Mouse (Mus musculus) liver, embryonic 14 days (tissue): ENCODE results near the gene Tmem9. TPM values are rescaled to one million over a fixed set of nuclear protein-coding genes. Genes with fewer than 3 reads are reported as not detected.

Source experiments
- polyA plus RNA-seq: library from polyadenylated mRNA; depleted of rRNA; stranded (reverse); fragments of >200 nt; gene quantifications from 2 replicates; pipeline ENCODE4 v1.2.3, GENCODE M21; 2012; rRNA removed

Gene Tmem9
- 37.6 and 44.2 TPM in 2 replicates for polyA plus RNA-seq

DNA sequence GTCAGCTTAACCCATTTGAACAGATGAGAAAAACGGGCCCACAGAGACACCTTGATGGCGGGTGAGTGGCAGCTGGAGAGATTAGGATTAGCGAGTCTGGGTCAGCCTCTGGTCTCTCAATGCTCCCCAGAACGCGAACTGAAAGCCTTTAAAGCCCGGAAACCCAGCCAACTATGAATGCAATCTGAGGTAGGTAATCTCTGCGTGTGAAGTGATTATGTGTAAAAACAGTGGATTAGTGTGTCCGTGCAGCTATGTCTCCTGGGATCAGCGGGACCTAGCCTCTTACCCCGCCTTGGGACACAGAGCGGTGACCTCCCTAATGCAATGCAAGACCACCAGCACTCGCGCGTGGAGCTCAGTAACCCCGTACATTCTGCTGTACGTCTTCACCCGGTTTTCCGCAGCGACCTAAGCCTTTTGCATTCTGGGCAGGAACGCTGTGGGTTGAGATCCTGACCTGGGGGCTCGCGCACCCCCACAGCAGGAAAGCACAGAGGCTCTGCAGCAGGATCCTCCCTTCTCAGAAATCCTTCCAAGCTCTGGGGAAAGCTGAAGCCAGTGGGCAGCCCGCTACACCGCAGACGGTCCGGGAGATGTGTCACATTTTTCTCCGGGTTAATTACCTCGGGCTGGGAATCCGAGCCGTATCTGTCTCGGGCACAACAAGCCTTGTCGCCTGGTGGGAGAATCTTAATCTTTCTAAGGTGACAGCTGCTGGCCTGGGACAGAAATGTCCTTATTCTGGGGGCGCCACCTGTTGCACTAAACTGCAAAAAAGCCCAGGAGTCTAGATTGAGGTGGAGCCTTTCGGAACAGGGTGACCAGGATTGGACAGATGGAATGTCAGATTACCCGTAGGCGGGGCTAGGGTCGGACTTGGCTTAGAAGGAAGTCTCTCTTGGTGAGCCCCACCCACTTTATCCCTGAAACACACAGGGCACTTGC, at the start of gene Tmem9:
TSS of gene Tmem9 (plus strand) at position 940 of the 948 bp plus-strand sequence.

DNA sequence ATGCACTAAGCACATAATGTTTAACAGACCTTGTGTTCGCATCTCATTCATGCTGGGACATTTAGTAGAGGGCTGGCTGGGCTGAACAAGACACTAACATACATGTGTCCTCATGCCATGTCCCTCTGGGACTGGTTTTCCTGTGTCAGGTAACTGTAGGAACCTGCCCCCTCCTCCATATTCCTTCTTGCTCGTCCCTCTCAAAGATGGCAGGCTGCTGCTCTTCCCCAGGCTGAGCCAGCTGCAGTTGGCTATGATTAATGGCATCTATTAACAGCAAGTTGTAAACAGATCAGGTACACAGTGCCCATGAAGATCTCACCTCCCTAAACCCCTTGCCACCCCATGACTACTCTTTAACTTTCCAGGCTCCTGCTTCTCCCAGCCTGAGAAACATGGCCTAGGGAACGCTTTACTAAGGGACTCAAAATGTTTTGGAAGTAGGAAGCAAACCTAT, 1.6 kb upstream of the Tmem9 start, which contains the start of gene Igfn1:
TSS of gene Igfn1 (minus strand) at position 51 of the 457 bp plus-strand sequence.

DNA sequence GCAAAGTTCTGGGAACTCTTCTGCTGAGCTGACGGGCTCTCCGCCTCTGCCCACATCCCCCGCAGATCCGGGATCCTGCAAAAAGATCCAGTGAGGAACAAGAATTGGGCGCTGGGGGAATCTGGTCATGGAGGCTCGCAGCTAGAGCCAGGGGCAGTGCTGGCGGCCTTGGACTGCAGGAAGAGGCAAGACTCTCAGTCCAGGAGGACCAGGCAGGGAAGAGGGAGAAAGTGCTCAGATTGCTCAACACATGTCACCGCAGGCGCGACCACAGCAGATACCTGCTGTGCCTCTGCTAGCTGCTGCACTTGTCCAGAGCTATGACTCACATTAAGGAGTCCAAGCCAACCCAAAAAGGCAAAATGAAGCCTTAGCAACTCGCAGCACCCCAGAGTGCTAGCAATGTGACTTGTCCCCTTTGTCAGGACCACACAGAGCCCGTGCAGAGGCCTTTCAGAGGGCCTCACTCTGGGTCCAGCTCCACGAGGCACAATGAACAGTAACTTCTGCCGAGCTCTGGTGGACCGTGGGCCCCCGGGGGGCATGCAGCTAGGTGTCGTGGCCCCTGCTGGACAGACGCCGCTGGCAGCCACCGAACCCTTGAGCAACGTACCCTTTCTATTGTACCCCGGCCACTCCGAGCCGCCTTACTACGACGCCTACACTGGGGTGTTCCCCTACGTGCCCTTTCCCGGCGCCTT, 42.5 kb downstream of the Tmem9 start, which contains the start of gene Ascl5:
TSS of gene Ascl5 (plus strand) at position 493 of the 701 bp plus-strand sequence.

DNA sequence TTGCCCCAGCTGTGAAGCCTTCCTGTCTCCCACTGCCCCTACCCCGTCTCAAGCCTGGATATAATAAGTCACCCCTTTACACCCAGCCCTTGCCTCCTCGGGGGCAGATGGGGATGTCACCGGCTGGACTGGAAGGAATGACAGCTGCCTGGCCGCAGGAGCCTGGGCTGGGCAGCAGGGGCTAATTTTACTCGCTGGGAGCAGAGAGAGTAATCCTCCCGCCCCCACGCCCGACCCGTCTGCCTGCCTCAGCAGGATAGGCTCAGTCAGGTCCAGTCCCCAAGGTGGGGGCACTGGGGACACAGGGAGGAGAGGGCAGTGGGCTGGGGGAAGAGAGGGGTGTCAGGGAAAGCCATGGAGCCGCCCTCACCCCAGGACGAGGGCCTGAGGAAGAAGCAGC, 44.6 kb downstream of the Tmem9 start, which contains the start of gene Cacna1s:
TSS of gene Cacna1s (plus strand) at position 204 of the 400 bp plus-strand sequence.

Other genes with a start within 250 kb of the Tmem9 start
- 2.6 and 3.0 TPM in 2 replicates for gene Phlda3, start 242.0 kb upstream of the Tmem9 start, polyA plus RNA-seq
- 1.4 and 12.2 TPM in 2 replicates for gene Tnni1, start 228.7 kb upstream of the Tmem9 start, polyA plus RNA-seq
- gene Lad1, start 189.6 kb upstream of the Tmem9 start, polyA plus RNA-seq: 0.05 and 0.12 TPM in 2 replicates
- gene Tnnt2, start 171.8 kb upstream of the Tmem9 start, polyA plus RNA-seq: 0.48 and 6.8 TPM in 2 replicates
- under 0.01 and 0.05 TPM in 2 replicates for gene Pkp1, start 88.9 kb upstream of the Tmem9 start, polyA plus RNA-seq
- gene Igfn1, start 1.8 kb upstream of the Tmem9 start, polyA plus RNA-seq: 0.01 TPM in 1 of 2 replicates, not detected in the other
- not detected in 2 replicates for gene Ascl5, start 42.7 kb downstream of the Tmem9 start, polyA plus RNA-seq
- 0.01 and 0.25 TPM in 2 replicates for gene Cacna1s, start 44.6 kb downstream of the Tmem9 start, polyA plus RNA-seq
- 1.5 and 1.8 TPM in 2 replicates for gene Kif21b, start 123.2 kb downstream of the Tmem9 start, polyA plus RNA-seq
- gene Mroh3, start 204.7 kb downstream of the Tmem9 start, polyA plus RNA-seq: 0.02 TPM in 1 of 2 replicates, not detected in the other
- 0.15 and 0.17 TPM in 2 replicates for gene Inava, start 226.1 kb downstream of the Tmem9 start, polyA plus RNA-seq